Mouse (Mus musculus) limb, embryonic 13.5 days (tissue): ENCODE results near the gene Btn2a2. TPM values are rescaled to one million over a fixed set of nuclear protein-coding genes. Genes with fewer than 3 reads are reported as not detected.
"Not testable (repeated sequence)": the region's sequence is repeated elsewhere in the genome, so short reads cannot be mapped to it uniquely, and the experiment has no call there.

ENCODE experiments used
- ATAC-seq: fragments of 200-750 bp; cut with Nextera tagmentation; 2 replicates; pipeline ENCODE4 v1.8.0; 2017; ENCODE audit warnings: low read depth, moderate number of reproducible peaks, moderate TSS enrichment; ENCODE audit not compliant: low FRiP score
- H3K27ac ChIP-seq: fragments of 300-500 bp; sonication (generic); 2 replicates; pipeline ENCODE4 v1.5.1; 2015; ENCODE audit warnings: inconsistent platforms, mild to moderate bottlenecking, moderate library complexity
- H3K27me3 ChIP-seq: fragments of 300-500 bp; sonication (generic); 2 replicates; pipeline ENCODE4 v1.6.1; 2015; ENCODE audit warnings: mild to moderate bottlenecking, inconsistent platforms
- H3K36me3 ChIP-seq: fragments of 300-500 bp; sonication (generic); 2 replicates; pipeline ENCODE4 v1.6.1; 2015; ENCODE audit warnings: inconsistent platforms, mild to moderate bottlenecking, moderate library complexity
- H3K4me1 ChIP-seq: fragments of 300-500 bp; sonication (generic); 2 replicates; pipeline ENCODE4 v1.6.1; 2015; ENCODE audit warnings: inconsistent platforms
- H3K4me2 ChIP-seq: fragments of 300-500 bp; sonication (generic); replicated peaks from 2 replicates; pipeline ENCODE4 v1.6.1; 2015; ENCODE audit warnings: inconsistent platforms, mild to moderate bottlenecking, moderate library complexity
- H3K4me3 ChIP-seq: fragments of 300-500 bp; sonication (generic); 2 replicates; pipeline ENCODE4 v1.5.1; 2015; ENCODE audit warnings: moderate library complexity, mild to moderate bottlenecking, inconsistent platforms
- H3K9ac ChIP-seq: fragments of 300-500 bp; sonication (generic); 2 replicates; pipeline ENCODE4 v1.6.1; 2015; ENCODE audit warnings: mild to moderate bottlenecking, inconsistent platforms
- H3K9me3 ChIP-seq: fragments of 300-500 bp; sonication (generic); 2 replicates; pipeline ENCODE4 v1.6.1; 2016; ENCODE audit warnings: inconsistent platforms
- WGBS: fragments of 180-500 bp; shearing (Covaris S2); methylation state at CpG from one replicate; pipeline ENCODE4 v1.1.7; 2015; 5-methylcytosine and 5-hydroxymethylcytosine counted together
- polyA plus RNA-seq: library from polyadenylated mRNA; unstranded; fragments of >200 nt; fragmentation: Nextera tagmentation; extraction: Ambion mirVana; gene quantifications from 2 replicates; pipeline ENCODE4 v1.2.1, GENCODE M21; 2015

Btn2a2 gene
- 1.4 and 1.5 TPM in 2 replicates for polyA plus RNA-seq

GRCm38 (mm10) chr13:23488400-23489322 lies at the start of gene Btn2a2:
Gene Btn2a2 (minus strand): TSS chr13:23488857.
- WGBS = 9% methylated on average over 14 of the region's 14 CpGs
- Histone ChIP-seq H3K4me1 (peaks cover 13% of the 10 kb centered on the region; the same call in 1 of the 2 replicates), H3K36me3 (no peaks in the 10 kb centered on the region), H3K9ac (peak within 1 kb of the TSS; percentile 25; the same call in 1 of the 2 replicates), H3K27ac (no peak within 1 kb of the TSS), H3K4me3 (peak within 1 kb of the TSS; percentile 42), H3K27me3 (no peaks in the 10 kb centered on the region), H3K9me3 (no peaks in the 10 kb centered on the region), H3K4me2 (peak within 1 kb of the TSS; percentile 65)
- ATAC-seq = peak; percentile 98

- peaks cover 34% of the 10 kb centered on the region for H3K4me1 ChIP-seq
- no peaks in the 10 kb centered on the region for H3K9me3 ChIP-seq
- no peaks in the 10 kb centered on the region for H3K36me3 ChIP-seq
- H3K4me3 ChIP-seq = no peak overlapping the region
- no peak for ATAC-seq
- H3K27ac ChIP-seq = peak overlapping the region; percentile 33; the same call in 1 of the 2 replicates
- no peaks in the 10 kb centered on the region for H3K27me3 ChIP-seq
- WGBS = 48% methylated on average over 5 of the region's 5 CpGs
- H3K9ac ChIP-seq = peak overlapping the region; percentile 31; the same call in 1 of the 2 replicates
- H3K4me2 ChIP-seq = peak overlapping the region; percentile 65
Observed at GRCm38 (mm10) chr13:23538249-23538648, 49.6 kb upstream of the Btn2a2 start.

GRCm38 (mm10) chr13:23537006-23537710 lies 48.5 kb upstream of the Btn2a2 start:
- H3K27me3 ChIP-seq = no peaks in the 10 kb centered on the region
- peak overlapping the region; percentile 55 for H3K4me3 ChIP-seq
- H3K36me3 ChIP-seq = no peaks in the 10 kb centered on the region
- ATAC-seq = no peak
- WGBS = 75% methylated on average over 3 of the region's 3 CpGs
- H3K27ac ChIP-seq = peak overlapping the region; percentile 39
- H3K9me3 ChIP-seq = no peaks in the 10 kb centered on the region
- H3K4me2 ChIP-seq = peak overlapping the region; percentile 65
- H3K4me1 ChIP-seq = peaks cover 41% of the 10 kb centered on the region
- H3K9ac ChIP-seq = peak overlapping the region; percentile 19

- Histone ChIP-seq H3K4me1 (peaks cover 42% of the 10 kb centered on the region), H3K36me3 (no peaks in the 10 kb centered on the region), H3K27me3 (no peaks in the 10 kb centered on the region), H3K4me2 (peak overlapping the region; percentile 65), H3K27ac (peak overlapping the region; percentile 97), H3K9me3 (no peaks in the 10 kb centered on the region), H3K4me3 (peak overlapping the region; percentile 55), H3K9ac (peak overlapping the region; percentile 72)
- no peak for ATAC-seq
- 19% methylated on average over 7 of the region's 7 CpGs for WGBS
Observed at GRCm38 (mm10) chr13:23536076-23536822, 47.6 kb upstream of the Btn2a2 start.

- H3K4me3 ChIP-seq = peak within 1 kb of the TSS; percentile 55
- 1% methylated on average over 55 of the region's 62 CpGs for WGBS
Observed at GRCm38 (mm10) chr13:23535137-23536075, 46.7 kb upstream of the Btn2a2 start, which contains the start of gene Hist1h3g. Gene Hist1h3g (plus strand): TSS chr13:23535422.

GRCm38 (mm10) chr13:23534368-23535131 lies 45.9 kb upstream of the Btn2a2 start:
- no peaks in the 10 kb centered on the region for H3K9me3 ChIP-seq
- H3K4me1 ChIP-seq = peaks cover 42% of the 10 kb centered on the region
- WGBS = 1% methylated on average over 15 of the region's 15 CpGs
- H3K36me3 ChIP-seq = no peaks in the 10 kb centered on the region
- H3K4me2 ChIP-seq = peak overlapping the region; percentile 65
- ATAC-seq = 0 out of 2 replicates have a peak, but pooled peaks have one; percentile 15
- no peaks in the 10 kb centered on the region for H3K27me3 ChIP-seq
- peak overlapping the region; percentile 63 for H3K9ac ChIP-seq
- peak overlapping the region; percentile 55 for H3K4me3 ChIP-seq
- H3K27ac ChIP-seq = peak overlapping the region; percentile 97

More at GRCm38 (mm10) chr13:23535137-23536075, 46.7 kb upstream of the Btn2a2 start, which contains the start of gene Hist1h3g:
- ATAC-seq = peak; percentile 94
- Histone ChIP-seq H3K4me1 (peaks cover 42% of the 10 kb centered on the region), H3K4me2 (peak within 1 kb of the TSS; percentile 65), H3K9ac (peak within 1 kb of the TSS; percentile 72), H3K27ac (peak within 1 kb of the TSS; percentile 97)
- H3K27me3 ChIP-seq, H3K9me3 ChIP-seq, H3K36me3 ChIP-seq: not testable (repeated sequence)

GRCm38 (mm10) chr13:23533560-23534367 lies 45.1 kb upstream of the Btn2a2 start, which contains the start of gene Hist1h2af:
Gene Hist1h2af (plus strand): TSS chr13:23533906.
- H3K9me3 ChIP-seq, H3K27me3 ChIP-seq, H3K36me3 ChIP-seq: not testable (repeated sequence)
- peak; percentile 46 for ATAC-seq
- H3K27ac ChIP-seq = peak within 1 kb of the TSS; percentile 97
- peak within 1 kb of the TSS; percentile 55 for H3K4me3 ChIP-seq
- peaks cover 47% of the 10 kb centered on the region for H3K4me1 ChIP-seq
- H3K4me2 ChIP-seq = peak within 1 kb of the TSS; percentile 65
- peak within 1 kb of the TSS; percentile 81 for H3K9ac ChIP-seq
- under 1% methylated on average over 32 of the region's 53 CpGs for WGBS

- H3K4me1 ChIP-seq = peaks cover 39% of the 10 kb centered on the region
- no peak for ATAC-seq
- H3K36me3 ChIP-seq = no peaks in the 10 kb centered on the region
- peak overlapping the region; percentile 81 for H3K9ac ChIP-seq
- H3K4me2 ChIP-seq = peak overlapping the region; percentile 65
- peak overlapping the region; percentile 97 for H3K27ac ChIP-seq
- no peaks in the 10 kb centered on the region for H3K27me3 ChIP-seq
- H3K4me3 ChIP-seq = peak overlapping the region; percentile 55
- WGBS = 19% methylated on average over 9 of the region's 9 CpGs
- no peaks in the 10 kb centered on the region for H3K9me3 ChIP-seq
Observed at GRCm38 (mm10) chr13:23532262-23533075, 43.8 kb upstream of the Btn2a2 start.
